Mouse (Mus musculus): ENCODE measurements around the gene Nprl2.
A peak's percentile ranks its signal among the peaks of the same experiment; 100 is the strongest.
"Not testable (repeated sequence)": the region's sequence is repeated elsewhere in the genome, so short reads cannot be mapped to it uniquely, and the experiment has no call there.

Gene Nprl2

GRCm38 (mm10) chr9:107553541-107554318 is 11.7 kb downstream of the Nprl2 start:
- DNase-seq (ENCODE audit: low spot score): peak; percentile 69

- peak; percentile 96 for DNase-seq (ENCODE audit: low spot score)
Observed at GRCm38 (mm10) chr9:107554319-107554825, 12.3 kb downstream of the Nprl2 start.

- DNase-seq (ENCODE audit: low spot score): no peak
Observed at GRCm38 (mm10) chr9:107555031-107555457, 13.0 kb downstream of the Nprl2 start.

- DNase-seq (ENCODE audit: low spot score): no peak
Observed at GRCm38 (mm10) chr9:107555701-107556100, 13.7 kb downstream of the Nprl2 start.

- DNase-seq (ENCODE audit: low spot score): no peak
Observed at GRCm38 (mm10) chr9:107556346-107556745, 14.3 kb downstream of the Nprl2 start.

- peak; percentile 95 for DNase-seq (ENCODE audit: low spot score)
Observed at GRCm38 (mm10) chr9:107563029-107563581, 21.1 kb downstream of the Nprl2 start, which contains the start of gene Tusc2. Gene Tusc2, plus strand, starts transcription at chr9:107563255.

GRCm38 (mm10) chr9:107565556-107565955 is 23.5 kb downstream of the Nprl2 start:
- DNase-seq (ENCODE audit: low spot score): not testable (repeated sequence)

- no peak for DNase-seq (ENCODE audit: low spot score)
Observed at GRCm38 (mm10) chr9:107566041-107566709, 24.1 kb downstream of the Nprl2 start.

- DNase-seq (ENCODE audit: low spot score): no peak
Observed at GRCm38 (mm10) chr9:107566855-107567254, 24.8 kb downstream of the Nprl2 start.

- no peak for DNase-seq (ENCODE audit: low spot score)
Observed at GRCm38 (mm10) chr9:107567702-107568319, 25.8 kb downstream of the Nprl2 start, which contains the start of gene Hyal2. Gene Hyal2, plus strand, starts transcription at chr9:107567945.

GRCm38 (mm10) chr9:107568331-107569261 is 26.6 kb downstream of the Nprl2 start:
- peak; percentile 86 for DNase-seq (ENCODE audit: low spot score)

GRCm38 (mm10) chr9:107569270-107569669 is 27.2 kb downstream of the Nprl2 start:
- DNase-seq (ENCODE audit: low spot score): peak; percentile 61

GRCm38 (mm10) chr9:107570016-107570415 is 28.0 kb downstream of the Nprl2 start:
- DNase-seq (ENCODE audit: low spot score): no peak

- DNase-seq (ENCODE audit: low spot score): no peak
Observed at GRCm38 (mm10) chr9:107570845-107571244, 28.8 kb downstream of the Nprl2 start.

- no peak for DNase-seq (ENCODE audit: low spot score)
Observed at GRCm38 (mm10) chr9:107571534-107572326, 29.7 kb downstream of the Nprl2 start.

- no peak for DNase-seq (ENCODE audit: low spot score)
Observed at GRCm38 (mm10) chr9:107572327-107572662, 30.3 kb downstream of the Nprl2 start.

- DNase-seq (ENCODE audit: low spot score): not testable (repeated sequence)
Observed at GRCm38 (mm10) chr9:107573774-107574173, 31.7 kb downstream of the Nprl2 start.

GRCm38 (mm10) chr9:107575579-107576356 is 33.7 kb downstream of the Nprl2 start:
- DNase-seq (ENCODE audit: low spot score): no peak

- DNase-seq (ENCODE audit: low spot score): peak; percentile 73
Observed at GRCm38 (mm10) chr9:107576357-107577107, 34.5 kb downstream of the Nprl2 start, which contains the start of gene Hyal1. Gene Hyal1, plus strand, starts transcription at chr9:107576927.

Data from testis, postnatal 14 days (tissue).